Mouse (Mus musculus) midbrain, embryonic 10.5 days (tissue): ENCODE measurements around the gene Bcar1. TPM values are rescaled to one million over a fixed set of nuclear protein-coding genes. Genes with fewer than 3 reads are reported as not detected.
A peak's percentile ranks its signal among the peaks of the same experiment; 100 is the strongest.

ENCODE experiments used
- DNase-seq: peaks from one replicate; pipeline ENCODE4 v3.0.0-alpha.2; 2017; ENCODE audit warnings: low spot score
- H3K27ac ChIP-seq: fragments of 300-500 bp; sonication (generic); replicated peaks from 2 replicates; pipeline ENCODE4 v1.5.1; 2016; ENCODE audit warnings: mild to moderate bottlenecking
- H3K27me3 ChIP-seq: fragments of 300-500 bp; sonication (generic); 2 replicates; pipeline ENCODE4 v1.6.1; 2016; ENCODE audit warnings: low read depth, mild to moderate bottlenecking; ENCODE audit not compliant: poor library complexity, severe bottlenecking
- H3K36me3 ChIP-seq: fragments of 300-500 bp; sonication (generic); 2 replicates; pipeline ENCODE4 v1.6.1; 2016; ENCODE audit warnings: mild to moderate bottlenecking, moderate library complexity
- H3K4me1 ChIP-seq: fragments of 300-500 bp; sonication (generic); 2 replicates; pipeline ENCODE4 v1.6.1; 2016
- H3K4me3 ChIP-seq: fragments of 300-500 bp; sonication (generic); 2 replicates; pipeline ENCODE4 v1.5.1; 2016; ENCODE audit warnings: mild to moderate bottlenecking, moderate library complexity
- H3K9me3 ChIP-seq: fragments of 300-500 bp; sonication (generic); replicated peaks from 2 replicates; pipeline ENCODE4 v1.6.1; 2016; ENCODE audit warnings: mild to moderate bottlenecking
- WGBS: fragments of 180-500 bp; shearing (Covaris S2); methylation state at CpG from one replicate; pipeline ENCODE4 v1.1.7; 2016; 5-methylcytosine and 5-hydroxymethylcytosine counted together
- polyA plus RNA-seq: library from polyadenylated mRNA; unstranded; fragments of >200 nt; fragmentation: Nextera tagmentation; extraction: Ambion mirVana; gene quantifications from 2 replicates; pipeline ENCODE4 v1.2.1, GENCODE M21; 2016

Bcar1 gene
- polyA plus RNA-seq, 1 experiment from 2014 or later, result 52.4 TPM

DNA sequence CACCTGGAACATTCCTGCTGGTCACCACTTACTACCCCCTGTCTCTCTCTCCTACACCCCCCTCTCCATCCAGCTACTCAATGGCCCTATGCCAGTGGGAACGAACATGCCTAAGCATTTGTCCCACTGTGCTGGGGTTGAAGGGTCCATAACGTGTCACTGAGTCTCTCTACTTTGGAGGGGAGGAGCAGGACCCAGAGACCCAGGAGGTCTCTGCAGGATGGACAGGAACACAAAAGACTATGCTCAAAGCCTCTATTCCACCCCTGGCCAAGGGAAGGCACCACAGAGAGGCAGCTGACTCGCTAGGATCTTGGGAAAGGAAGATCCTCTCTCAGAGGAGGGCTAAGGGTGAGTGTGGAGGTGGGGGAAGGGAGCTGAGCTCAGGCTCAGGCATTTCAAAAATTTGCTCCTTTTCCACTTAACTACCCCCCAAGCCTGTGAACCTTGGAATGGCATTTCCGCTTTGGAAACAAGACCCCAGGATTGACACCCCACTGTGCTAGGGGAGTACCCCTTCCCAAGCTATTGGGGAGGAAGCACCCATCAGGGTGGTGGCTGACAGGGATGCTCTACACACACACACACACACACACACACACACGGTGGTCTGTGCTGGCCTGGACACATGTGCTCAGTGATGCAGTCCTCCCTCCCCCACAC is 9.9 kb downstream of the Bcar1 start:
- Histone ChIP-seq H3K4me1 (peaks cover 91% of the 10 kb centered on the region), H3K27me3 (no peaks in the 10 kb centered on the region), H3K36me3 (peaks cover 6% of the 10 kb centered on the region; the same call in 1 of the 2 replicates), H3K27ac (peak overlapping the region; percentile 91), H3K4me3 (peak overlapping the region; percentile 5; the same call in 1 of the 2 replicates), H3K9me3 (no peaks in the 10 kb centered on the region)
- DNase-seq, result peak; percentile 44
- WGBS, result 7% methylated on average over 5 of the region's 5 CpGs

DNA sequence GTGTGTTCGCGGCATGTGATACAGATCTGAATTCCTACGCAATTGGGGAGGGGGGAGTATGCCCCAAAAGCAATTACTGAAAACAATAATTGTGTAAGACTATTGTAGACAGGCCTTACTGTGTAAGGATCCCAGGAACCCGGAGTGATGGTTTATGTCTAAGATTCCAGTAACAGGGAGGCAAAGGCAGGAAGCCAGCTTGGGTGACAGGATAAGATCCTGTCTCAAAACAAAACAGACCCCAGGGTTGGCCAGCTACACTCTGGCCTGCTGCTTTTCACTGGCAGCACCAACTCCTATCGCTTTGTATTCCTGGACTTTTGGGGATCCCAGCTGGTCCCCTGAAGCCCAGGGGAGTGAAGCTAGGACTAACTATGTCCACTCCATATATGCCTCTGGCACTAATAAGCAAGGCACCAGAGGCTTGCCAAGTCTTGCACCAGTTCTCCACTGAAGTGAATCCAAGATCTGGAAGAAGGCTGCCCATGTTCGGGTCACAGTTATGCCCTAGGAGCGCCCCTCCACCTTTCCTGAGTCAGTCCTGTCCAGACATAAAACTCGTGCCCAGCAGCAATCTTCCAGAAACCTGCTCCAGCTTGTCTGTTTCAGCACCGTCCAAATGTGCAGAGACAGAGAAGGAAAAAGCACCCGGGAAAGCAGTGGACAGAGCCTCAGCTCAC is 11.1 kb downstream of the Bcar1 start:
- H3K36me3 ChIP-seq, result peaks cover 10% of the 10 kb centered on the region; the same call in 1 of the 2 replicates
- 33% methylated on average over 10 of the region's 10 CpGs for WGBS
- H3K4me1 ChIP-seq, result peaks cover 90% of the 10 kb centered on the region
- DNase-seq, result no peak
- H3K27me3 ChIP-seq, result no peaks in the 10 kb centered on the region
- peak overlapping the region; percentile 91 for H3K27ac ChIP-seq
- no peaks in the 10 kb centered on the region for H3K9me3 ChIP-seq
- H3K4me3 ChIP-seq, result peak overlapping the region; percentile 85

DNA sequence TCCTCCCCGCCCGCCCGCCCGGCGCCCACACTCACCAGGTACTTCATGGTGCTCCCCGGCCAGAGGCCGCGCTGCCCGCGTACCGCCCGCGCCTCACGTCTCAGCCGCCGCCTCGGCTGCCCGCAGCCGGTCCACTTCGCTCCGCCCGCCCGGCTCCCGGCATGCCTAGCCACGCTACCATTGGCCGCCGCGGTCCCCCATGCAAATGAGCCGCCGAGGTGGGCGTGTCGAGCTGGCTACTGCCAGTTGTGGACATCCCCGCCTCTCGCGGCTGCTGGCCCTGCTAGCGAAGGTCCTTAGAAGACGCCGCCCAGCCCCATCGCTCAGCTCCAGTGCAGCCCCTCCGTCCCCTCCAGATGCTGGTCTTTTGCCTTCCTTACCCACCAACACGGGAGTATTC is 11.6 kb downstream of the Bcar1 start:
- peak overlapping the region; percentile 91 for H3K27ac ChIP-seq
- DNase-seq, result peak; percentile 98
- peaks cover 85% of the 10 kb centered on the region for H3K4me1 ChIP-seq
- 0% methylated on average over 41 of the region's 41 CpGs for WGBS
- peaks cover 6% of the 10 kb centered on the region; the same call in 1 of the 2 replicates for H3K36me3 ChIP-seq
- H3K4me3 ChIP-seq, result peak overlapping the region; percentile 85
- no peaks in the 10 kb centered on the region for H3K9me3 ChIP-seq
- H3K27me3 ChIP-seq, result no peaks in the 10 kb centered on the region

DNA sequence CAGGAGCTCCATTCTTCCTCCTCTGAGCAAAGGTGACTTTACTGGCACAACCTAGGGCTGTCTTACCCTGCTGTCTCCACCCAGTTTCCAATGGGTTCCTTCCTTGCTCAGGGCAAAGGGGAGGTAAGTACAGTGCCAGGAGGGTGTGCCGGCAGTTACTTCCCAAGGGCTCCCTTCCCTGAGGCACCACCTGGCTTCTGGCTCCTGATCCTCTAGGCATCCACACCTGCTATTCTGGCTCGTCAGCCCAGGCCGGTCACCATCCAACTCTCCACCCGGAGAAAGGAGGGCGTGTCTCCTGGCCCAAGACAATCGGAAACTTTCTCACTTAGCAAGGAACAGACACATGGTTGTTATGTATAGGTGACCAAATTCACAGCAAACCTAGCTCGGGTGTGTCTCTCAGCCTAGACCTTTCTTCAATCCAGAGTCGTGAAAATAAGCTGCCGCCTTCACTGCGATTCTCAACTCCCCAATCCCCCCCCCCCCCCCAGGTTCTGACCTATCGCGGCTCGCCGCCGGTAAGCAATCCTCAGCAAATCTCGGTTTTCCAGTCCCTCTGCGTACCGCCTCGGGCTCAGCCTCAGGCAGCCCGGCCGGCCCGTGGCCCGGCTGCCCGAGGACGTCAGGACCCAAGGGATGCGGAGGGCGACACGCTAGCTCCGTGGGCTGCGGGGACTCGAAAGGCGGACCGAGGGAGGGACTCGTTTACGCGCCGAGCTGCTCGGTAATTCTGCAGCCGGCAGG is 12.2 kb downstream of the Bcar1 start:
- Histone ChIP-seq H3K4me1 (peaks cover 83% of the 10 kb centered on the region), H3K36me3 (peaks cover 6% of the 10 kb centered on the region; the same call in 1 of the 2 replicates), H3K4me3 (peak overlapping the region; percentile 85), H3K27me3 (no peaks in the 10 kb centered on the region), H3K27ac (peak overlapping the region; percentile 91), H3K9me3 (no peaks in the 10 kb centered on the region)
- WGBS, result under 1% methylated on average over 39 of the region's 39 CpGs
- DNase-seq, result no peak

DNA sequence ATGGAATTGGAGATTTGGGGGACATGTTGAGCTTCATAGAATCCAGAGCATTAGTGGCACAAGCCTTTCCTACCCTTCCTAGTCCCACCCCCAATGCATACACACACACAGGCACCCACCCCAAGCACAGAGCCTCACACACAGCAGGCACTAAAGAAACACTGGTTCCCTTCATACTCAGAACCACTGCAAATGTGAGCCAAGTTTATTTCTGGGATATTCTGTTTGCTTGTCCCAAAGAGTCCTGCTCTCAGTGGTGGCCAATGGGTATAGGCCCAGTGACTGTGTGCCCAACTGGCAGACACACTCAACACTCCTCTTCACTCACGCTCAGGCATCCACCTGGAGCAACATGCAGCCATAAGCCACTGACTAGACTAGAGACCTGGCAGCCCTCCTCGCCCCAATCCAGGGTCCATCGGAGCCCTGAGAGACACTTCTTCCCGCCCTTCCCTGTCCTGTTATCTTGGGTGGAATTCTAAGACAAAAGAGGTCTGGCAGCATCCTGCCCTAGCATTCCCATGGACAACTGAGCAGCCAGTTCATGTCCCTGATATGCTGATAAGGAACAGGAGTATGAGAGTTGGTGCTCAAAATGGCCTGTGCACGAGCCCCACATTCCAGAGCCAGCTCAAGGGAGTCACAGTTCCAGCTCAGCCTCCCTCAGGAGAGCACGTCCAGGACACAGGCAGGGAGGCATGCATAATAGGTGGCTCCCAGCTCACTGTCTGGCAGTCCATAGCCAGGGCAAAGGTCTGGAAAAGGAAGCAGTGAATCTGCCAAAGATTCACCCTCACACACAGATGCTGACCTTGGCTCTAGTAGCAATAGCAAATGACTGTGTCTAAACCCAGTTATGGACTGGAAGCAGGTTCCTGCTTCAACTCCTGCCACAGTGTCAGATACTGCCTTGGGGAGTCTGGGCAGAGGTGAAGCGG is 14.1 kb downstream of the Bcar1 start:
- no peaks in the 10 kb centered on the region for H3K9me3 ChIP-seq
- no peak overlapping the region for H3K27ac ChIP-seq
- H3K36me3 ChIP-seq, result 0 out of 2 replicates have a peak, but pooled peaks cover 8% of the 10 kb centered on the region
- WGBS, result 71% methylated on average over 7 of the region's 7 CpGs
- H3K4me1 ChIP-seq, result peaks cover 71% of the 10 kb centered on the region
- no peak overlapping the region; the same call in 1 of the 2 replicates for H3K4me3 ChIP-seq
- H3K27me3 ChIP-seq, result no peaks in the 10 kb centered on the region
- DNase-seq, result no peak

DNA sequence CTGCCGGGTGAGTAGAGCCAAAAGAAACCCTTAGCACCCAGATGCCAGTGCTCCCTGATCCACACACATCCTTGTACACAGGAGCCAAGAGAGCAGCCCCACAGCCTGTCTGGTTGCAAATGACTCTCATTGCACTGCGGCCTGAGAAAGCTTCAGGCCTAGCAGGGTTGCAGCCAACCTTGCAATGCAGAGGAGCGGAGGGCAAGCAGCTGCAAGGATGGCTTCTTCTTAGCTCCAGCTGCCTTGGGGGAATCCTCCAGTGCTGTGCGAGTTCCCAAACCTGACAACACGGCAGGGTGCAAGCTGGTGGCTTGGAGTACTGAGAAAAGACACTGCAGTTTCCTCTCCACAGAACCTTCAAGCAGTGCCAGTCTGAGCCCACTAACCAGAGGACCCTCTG is 15.1 kb downstream of the Bcar1 start:
- DNase-seq, result no peak
- Histone ChIP-seq H3K27me3 (no peaks in the 10 kb centered on the region), H3K9me3 (no peaks in the 10 kb centered on the region), H3K27ac (no peak overlapping the region), H3K36me3 (0 out of 2 replicates have a peak, but pooled peaks cover 8% of the 10 kb centered on the region), H3K4me3 (no peak overlapping the region), H3K4me1 (peaks cover 62% of the 10 kb centered on the region)
- WGBS, result 73% methylated on average over 5 of the region's 5 CpGs

DNA sequence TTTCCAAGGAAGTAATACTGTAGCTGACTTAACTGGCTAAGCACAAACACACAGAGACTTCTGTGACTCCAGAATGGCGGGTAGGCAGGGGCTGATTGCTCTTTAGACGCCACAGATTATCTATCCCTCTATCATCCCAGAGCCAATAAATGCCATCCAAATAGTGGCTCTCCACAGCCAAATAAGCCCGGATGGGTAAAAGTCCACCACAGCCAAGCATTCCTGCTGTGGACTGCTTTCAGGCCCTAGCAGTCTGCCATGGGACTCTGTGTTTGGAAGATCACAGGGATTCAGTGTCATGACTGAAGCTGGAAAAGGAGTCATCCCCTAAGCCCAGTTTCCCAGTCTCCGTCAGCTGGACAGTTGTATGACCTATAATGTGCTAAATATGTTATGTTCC is 16.1 kb downstream of the Bcar1 start:
- 89% methylated on average over 4 of the region's 4 CpGs for WGBS
- no peak overlapping the region for H3K27ac ChIP-seq
- 0 out of 2 replicates have a peak, but pooled peaks cover 8% of the 10 kb centered on the region for H3K36me3 ChIP-seq
- DNase-seq, result no peak
- H3K27me3 ChIP-seq, result no peaks in the 10 kb centered on the region
- no peaks in the 10 kb centered on the region for H3K9me3 ChIP-seq
- peaks cover 53% of the 10 kb centered on the region for H3K4me1 ChIP-seq
- H3K4me3 ChIP-seq, result no peak overlapping the region

DNA sequence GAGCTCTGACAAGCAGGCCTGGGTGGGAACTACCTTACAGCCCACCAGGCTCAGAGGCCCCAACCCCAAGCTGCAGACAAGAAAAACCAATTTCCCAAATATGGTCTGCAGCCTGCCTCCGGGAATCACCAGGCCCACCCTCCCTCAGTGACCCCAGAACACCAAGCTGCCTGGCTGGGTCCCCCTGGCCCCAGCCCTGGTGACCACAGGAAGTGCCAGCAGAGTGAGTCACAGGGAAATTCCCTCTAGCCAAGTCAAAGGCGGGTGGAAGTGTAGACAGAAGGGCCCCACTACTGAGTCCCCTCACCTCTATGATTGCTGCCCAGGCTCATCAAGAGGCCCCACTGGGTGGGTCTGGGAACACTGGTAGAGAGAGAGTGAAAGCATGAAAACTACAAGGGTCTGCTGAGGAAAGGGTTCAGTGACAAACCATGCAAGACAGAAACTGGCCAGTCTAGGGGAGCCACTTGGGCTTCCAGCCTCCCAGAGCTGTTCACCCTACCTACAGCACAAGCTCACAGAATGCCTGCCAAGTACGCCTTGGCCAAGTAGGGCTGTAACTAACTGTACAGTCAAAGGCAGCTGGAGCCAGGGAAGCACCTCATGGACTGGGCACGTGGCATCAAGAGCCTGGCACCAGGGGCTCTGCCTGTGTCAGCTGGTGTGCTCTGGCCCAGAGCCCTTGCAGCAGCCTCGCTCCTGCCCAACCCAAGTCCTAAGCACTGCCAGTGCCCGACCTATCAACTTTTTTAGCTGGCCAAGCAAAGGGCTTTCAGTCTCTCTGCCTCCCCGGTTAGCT is 17.3 kb downstream of the Bcar1 start:
- Histone ChIP-seq H3K4me3 (no peak overlapping the region), H3K4me1 (peaks cover 41% of the 10 kb centered on the region), H3K27me3 (no peaks in the 10 kb centered on the region), H3K36me3 (peaks cover 10% of the 10 kb centered on the region), H3K9me3 (no peaks in the 10 kb centered on the region), H3K27ac (peak overlapping the region; percentile 42; the same call in 1 of the 2 replicates)
- WGBS, result 81% methylated on average over 7 of the region's 7 CpGs
- no peak for DNase-seq

DNA sequence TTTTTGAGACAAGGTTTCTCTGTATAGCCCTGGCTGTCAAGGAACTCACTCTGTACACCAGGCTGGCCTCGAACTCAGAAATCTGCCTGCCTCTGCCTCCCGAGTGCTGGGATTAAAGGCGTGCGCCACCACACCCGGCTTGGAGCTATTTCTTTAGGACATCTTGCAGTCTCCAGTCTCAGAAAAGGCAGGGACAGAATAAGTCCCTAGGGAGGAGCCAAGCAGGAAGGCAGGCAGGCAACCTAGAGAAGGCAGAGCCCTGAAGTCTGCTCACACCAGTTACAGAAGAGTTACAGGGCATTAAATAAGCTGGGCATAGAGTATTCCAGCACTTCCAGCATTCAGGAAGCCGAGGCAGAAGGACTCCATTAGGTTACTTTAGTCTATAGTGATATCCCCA is 18.3 kb downstream of the Bcar1 start:
- Histone ChIP-seq H3K4me1 (peaks cover 31% of the 10 kb centered on the region), H3K27me3 (no peaks in the 10 kb centered on the region), H3K4me3 (no peak overlapping the region), H3K36me3 (peaks cover 20% of the 10 kb centered on the region), H3K27ac (no peak overlapping the region), H3K9me3 (no peaks in the 10 kb centered on the region)
- DNase-seq, result no peak
- WGBS, result 94% methylated on average over 6 of the region's 6 CpGs

DNA sequence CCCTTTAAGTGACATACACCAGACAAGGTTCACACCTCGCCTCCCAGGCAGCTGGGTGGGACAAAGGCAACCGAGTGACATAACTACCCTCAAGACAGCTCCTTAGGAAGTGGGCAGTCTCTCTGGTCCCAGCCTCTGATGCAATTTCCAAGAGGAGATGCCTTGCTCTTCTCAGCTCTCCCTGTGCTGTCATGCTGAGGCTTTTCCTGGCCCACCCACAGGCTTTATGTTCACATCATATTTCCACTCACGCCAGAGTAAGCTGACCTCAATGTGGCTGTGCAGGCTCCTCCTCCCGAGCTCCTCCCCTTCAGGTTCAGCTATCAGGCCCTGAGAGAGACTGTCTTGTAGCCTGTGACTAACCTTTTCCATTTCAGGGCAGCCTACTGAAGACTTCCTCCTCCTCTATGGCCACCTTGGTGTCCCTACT is 23.5 kb downstream of the Bcar1 start:
- H3K4me3 ChIP-seq, result no peak overlapping the region
- 77% methylated on average over 4 of the region's 4 CpGs for WGBS
- no peaks in the 10 kb centered on the region for H3K9me3 ChIP-seq
- H3K27ac ChIP-seq, result no peak overlapping the region
- H3K27me3 ChIP-seq, result no peaks in the 10 kb centered on the region
- H3K36me3 ChIP-seq, result peaks cover 44% of the 10 kb centered on the region
- no peak for DNase-seq
- H3K4me1 ChIP-seq, result peaks cover 42% of the 10 kb centered on the region

DNA sequence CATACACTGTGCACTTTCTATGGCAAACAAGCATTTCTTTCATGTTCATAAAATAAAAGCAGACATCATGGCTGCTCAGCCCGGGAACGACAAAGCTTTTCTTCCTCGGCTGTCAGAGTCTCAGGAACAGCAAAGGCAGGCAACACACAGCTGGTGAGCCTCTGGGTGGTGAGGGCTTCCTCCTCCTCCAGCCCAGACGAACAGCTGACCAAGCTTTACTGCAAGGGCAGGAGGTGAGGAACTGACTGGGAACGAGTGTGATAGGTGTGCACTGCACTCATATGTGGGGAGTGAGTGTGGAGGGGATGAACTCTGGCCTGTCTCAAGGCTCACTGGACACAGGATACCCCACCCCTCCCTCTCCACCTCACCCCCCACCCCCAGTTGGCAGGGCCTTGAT is 24.7 kb downstream of the Bcar1 start:
- no peaks in the 10 kb centered on the region for H3K9me3 ChIP-seq
- DNase-seq, result no peak
- no peak overlapping the region for H3K27ac ChIP-seq
- no peaks in the 10 kb centered on the region for H3K27me3 ChIP-seq
- WGBS, result 83% methylated on average over 5 of the region's 5 CpGs
- H3K36me3 ChIP-seq, result peaks cover 56% of the 10 kb centered on the region
- no peak overlapping the region for H3K4me3 ChIP-seq
- peaks cover 39% of the 10 kb centered on the region for H3K4me1 ChIP-seq
